Mouse (Mus musculus) midbrain, embryonic 15.5 days (tissue): ENCODE measurements around the gene Doxl2. TPM values are rescaled to one million over a fixed set of nuclear protein-coding genes. Genes with fewer than 3 reads are reported as not detected.

Experiments used
- ATAC-seq: fragments of 200-750 bp; cut with Nextera tagmentation; replicated peaks from 2 replicates; pipeline ENCODE4 v1.8.0; 2017; ENCODE audit warnings: moderate TSS enrichment
- H3K27ac ChIP-seq: fragments of 300-500 bp; sonication (generic); 2 replicates; pipeline ENCODE4 v1.5.1; 2015; ENCODE audit warnings: mild to moderate bottlenecking, inconsistent platforms
- H3K27me3 ChIP-seq: fragments of 300-500 bp; sonication (generic); replicated peaks from 2 replicates; pipeline ENCODE4 v1.6.1; 2015; ENCODE audit warnings: inconsistent platforms
- H3K36me3 ChIP-seq: fragments of 300-500 bp; sonication (generic); replicated peaks from 2 replicates; pipeline ENCODE4 v1.6.1; 2015; ENCODE audit warnings: inconsistent platforms
- H3K4me1 ChIP-seq: fragments of 300-500 bp; sonication (generic); 2 replicates; pipeline ENCODE4 v1.6.1; 2015; ENCODE audit warnings: inconsistent platforms
- H3K4me2 ChIP-seq: fragments of 300-500 bp; sonication (generic); 2 replicates; pipeline ENCODE4 v1.6.1; 2015; ENCODE audit warnings: inconsistent platforms, mild to moderate bottlenecking, moderate library complexity
- H3K4me3 ChIP-seq: fragments of 300-500 bp; sonication (generic); 2 replicates; pipeline ENCODE4 v1.5.1; 2015; ENCODE audit warnings: mild to moderate bottlenecking, inconsistent platforms
- H3K9ac ChIP-seq: fragments of 300-500 bp; sonication (generic); 2 replicates; pipeline ENCODE4 v1.6.1; 2015; ENCODE audit warnings: mild to moderate bottlenecking, inconsistent platforms
- H3K9me3 ChIP-seq: fragments of 300-500 bp; sonication (generic); 2 replicates; pipeline ENCODE4 v1.6.1; 2016; ENCODE audit warnings: inconsistent platforms
- WGBS: fragments of 180-500 bp; shearing (Covaris S2); methylation state at CpG from one replicate; pipeline ENCODE4 v1.1.7; 2015; ENCODE audit warnings: mixed read lengths; 5-methylcytosine and 5-hydroxymethylcytosine counted together
- polyA plus RNA-seq: library from polyadenylated mRNA; unstranded; fragments of >200 nt; fragmentation: Nextera tagmentation; extraction: Ambion mirVana; gene quantifications from 2 replicates; pipeline ENCODE4 v1.2.1, GENCODE M21; 2015

Doxl2 gene
- polyA plus RNA-seq, 1 experiment from 2014 or later = not detected

DNA sequence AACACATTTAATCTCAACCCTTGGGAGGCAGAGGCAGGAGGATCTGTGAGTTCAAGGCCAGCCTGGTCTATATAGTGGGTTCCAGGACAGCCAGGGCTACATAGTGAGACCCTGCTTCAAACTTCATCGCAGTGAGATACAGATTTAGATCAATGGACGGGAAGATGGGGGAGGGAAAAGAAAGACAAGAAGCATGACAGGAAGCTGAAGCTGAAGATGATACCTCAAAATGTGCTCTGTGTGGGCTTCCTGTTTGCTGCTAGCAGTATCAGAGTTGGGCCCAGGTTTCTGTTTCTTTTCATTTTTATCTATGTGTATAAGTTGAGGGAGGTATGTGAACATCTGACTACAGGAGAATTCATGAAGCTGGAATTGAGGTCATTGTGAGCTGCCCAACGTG, 38.7 kb downstream of the Doxl2 start:
- ATAC-seq = no peak
- Histone ChIP-seq H3K36me3 (no peaks in the 10 kb centered on the region), H3K27me3 (no peaks in the 10 kb centered on the region), H3K9me3 (no peaks in the 10 kb centered on the region), H3K4me1 (peaks cover 6% of the 10 kb centered on the region), H3K4me2 (no peak overlapping the region), H3K9ac (no peak overlapping the region), H3K27ac (no peak overlapping the region), H3K4me3 (no peak overlapping the region)
- 86% methylated on average over 3 of the region's 3 CpGs for WGBS

DNA sequence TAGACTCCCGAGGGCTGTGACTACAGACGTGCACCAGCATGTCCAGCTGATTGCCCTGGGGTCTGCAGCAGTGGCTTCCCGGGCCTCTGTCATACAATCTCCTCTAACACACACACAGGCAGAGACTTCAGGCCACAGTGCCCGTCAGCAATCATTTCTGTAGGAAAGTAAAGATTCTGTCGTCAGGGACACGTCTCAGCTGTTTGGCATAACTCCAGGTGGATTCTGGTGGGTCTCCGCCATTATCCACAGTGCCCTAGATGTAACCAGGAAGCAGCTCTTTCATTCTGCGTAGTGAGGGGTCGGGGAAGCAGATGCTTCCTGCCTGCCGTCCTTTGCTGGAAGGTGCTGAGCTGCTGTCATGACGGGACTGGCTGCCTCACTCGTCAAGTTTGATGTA, 42.4 kb downstream of the Doxl2 start:
- no peaks in the 10 kb centered on the region for H3K36me3 ChIP-seq
- no peak overlapping the region for H3K9ac ChIP-seq
- 64% methylated on average over 12 of the region's 12 CpGs for WGBS

DNA sequence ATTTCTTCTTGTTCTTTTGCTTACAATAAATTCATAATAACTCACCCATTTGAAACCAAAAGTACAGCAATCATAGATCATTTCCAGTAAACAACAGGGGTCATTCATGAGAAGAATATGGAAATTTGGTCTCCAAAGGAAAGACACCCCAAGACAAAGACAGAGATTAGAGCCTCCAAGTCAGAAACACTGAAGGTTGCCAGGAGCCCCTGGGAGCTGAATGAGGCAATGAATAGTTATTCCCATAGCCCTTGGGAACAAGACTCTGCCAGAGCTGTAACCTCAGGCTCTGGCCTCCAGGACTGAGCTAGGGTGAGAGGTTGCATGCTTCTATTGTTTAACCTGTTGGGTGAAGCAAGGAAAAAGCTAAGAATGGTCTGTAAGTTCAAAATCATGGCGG, 44.6 kb downstream of the Doxl2 start:
- H3K9me3 ChIP-seq = no peaks in the 10 kb centered on the region
- H3K27me3 ChIP-seq = no peaks in the 10 kb centered on the region
- H3K27ac ChIP-seq = no peak overlapping the region
- no peaks in the 10 kb centered on the region for H3K36me3 ChIP-seq
- no peak overlapping the region for H3K4me2 ChIP-seq
- no peak for ATAC-seq
- H3K9ac ChIP-seq = no peak overlapping the region
- no peak overlapping the region for H3K4me3 ChIP-seq
- 83% methylated on average over 1 of the region's 1 CpGs for WGBS
- no peaks in the 10 kb centered on the region for H3K4me1 ChIP-seq

More for the DNA sequence above, 42.4 kb downstream of the Doxl2 start:
- Histone ChIP-seq H3K4me1 (no peaks in the 10 kb centered on the region), H3K4me3 (no peak overlapping the region), H3K9me3 (no peaks in the 10 kb centered on the region), H3K4me2 (no peak overlapping the region), H3K27ac (no peak overlapping the region), H3K27me3 (no peaks in the 10 kb centered on the region)
- ATAC-seq = no peak

DNA sequence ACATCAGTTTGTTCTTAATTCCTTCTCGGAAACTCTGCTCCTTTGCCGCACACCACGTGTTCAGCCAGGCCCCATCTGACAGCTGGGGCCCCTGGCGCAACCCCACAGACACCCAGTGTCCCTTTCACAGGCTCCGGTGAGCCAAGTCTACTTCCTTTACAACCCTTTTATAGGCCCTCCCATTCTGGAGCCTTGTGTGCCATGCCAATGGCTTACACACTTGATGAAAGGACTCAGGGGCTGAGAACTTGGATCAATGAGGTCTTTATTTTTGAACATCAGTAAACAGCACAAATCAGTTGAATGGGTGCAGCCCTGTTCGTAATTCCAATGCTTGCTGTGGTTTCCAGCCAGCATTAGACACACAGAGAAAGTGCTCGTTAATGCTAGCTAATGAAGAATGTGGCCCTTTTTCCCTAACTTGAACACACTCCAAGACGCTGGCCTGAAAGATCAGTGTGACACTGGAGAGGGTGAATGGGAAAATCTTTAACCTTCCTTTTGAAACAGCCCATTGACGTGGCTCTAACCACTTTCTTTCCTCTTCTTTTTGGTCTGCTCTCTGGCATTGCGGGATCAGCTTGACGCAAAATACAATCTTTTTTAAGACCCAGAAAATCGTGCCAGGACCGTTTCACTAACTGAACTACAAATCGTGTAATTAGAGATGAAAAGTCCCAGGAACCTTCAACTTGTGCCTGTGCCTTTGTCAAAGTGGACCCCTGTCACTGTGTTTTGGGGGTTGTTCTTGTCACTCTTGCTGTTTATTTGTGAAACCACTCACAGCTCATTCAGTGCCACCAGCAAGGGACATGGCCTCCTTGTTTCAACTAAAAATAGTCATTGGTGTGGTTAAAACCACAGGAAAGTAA, 46.6 kb downstream of the Doxl2 start:
- Histone ChIP-seq H3K27me3 (no peaks in the 10 kb centered on the region), H3K9ac (no peak overlapping the region), H3K4me1 (no peaks in the 10 kb centered on the region), H3K4me3 (no peak overlapping the region), H3K4me2 (no peak overlapping the region), H3K27ac (no peak overlapping the region), H3K36me3 (no peaks in the 10 kb centered on the region), H3K9me3 (no peaks in the 10 kb centered on the region)
- WGBS = 51% methylated on average over 14 of the region's 14 CpGs
- ATAC-seq = peak; percentile 85

DNA sequence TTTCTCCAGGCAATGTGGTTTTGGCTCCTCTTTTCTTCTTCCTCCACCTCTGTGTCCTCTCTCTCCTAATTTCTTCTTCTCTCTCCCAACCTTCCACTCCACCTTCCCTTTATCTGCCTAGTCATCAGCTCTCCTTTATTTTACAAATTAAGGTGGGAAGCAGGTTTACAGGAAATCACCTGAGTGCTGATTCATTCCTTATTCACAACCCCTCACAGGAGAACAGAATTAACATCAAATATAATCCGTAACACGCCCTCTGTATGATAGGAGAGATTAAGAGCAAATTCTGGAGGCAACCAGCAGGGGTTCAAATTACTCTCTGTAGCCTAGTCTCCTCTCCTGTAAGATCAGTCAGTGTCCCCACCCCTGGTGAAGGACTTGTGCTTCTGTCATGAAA, 47.6 kb downstream of the Doxl2 start:
- no peak for ATAC-seq
- no peaks in the 10 kb centered on the region for H3K9me3 ChIP-seq
- 79% methylated on average over 2 of the region's 2 CpGs for WGBS
- H3K4me3 ChIP-seq = no peak overlapping the region
- no peaks in the 10 kb centered on the region for H3K4me1 ChIP-seq
- no peak overlapping the region for H3K4me2 ChIP-seq
- H3K27me3 ChIP-seq = no peaks in the 10 kb centered on the region
- no peak overlapping the region for H3K9ac ChIP-seq
- no peak overlapping the region for H3K27ac ChIP-seq
- H3K36me3 ChIP-seq = no peaks in the 10 kb centered on the region

GRCm38 (mm10) chr6:49023315-49023714, 48.6 kb downstream of the Doxl2 start:
- Histone ChIP-seq H3K27ac (no peak overlapping the region), H3K36me3 (no peaks in the 10 kb centered on the region), H3K4me2 (no peak overlapping the region), H3K4me3 (no peak overlapping the region), H3K9me3 (no peaks in the 10 kb centered on the region), H3K27me3 (no peaks in the 10 kb centered on the region), H3K4me1 (no peaks in the 10 kb centered on the region), H3K9ac (no peak overlapping the region)
- ATAC-seq = no peak
- WGBS = 86% methylated on average over 10 of the region's 10 CpGs

DNA sequence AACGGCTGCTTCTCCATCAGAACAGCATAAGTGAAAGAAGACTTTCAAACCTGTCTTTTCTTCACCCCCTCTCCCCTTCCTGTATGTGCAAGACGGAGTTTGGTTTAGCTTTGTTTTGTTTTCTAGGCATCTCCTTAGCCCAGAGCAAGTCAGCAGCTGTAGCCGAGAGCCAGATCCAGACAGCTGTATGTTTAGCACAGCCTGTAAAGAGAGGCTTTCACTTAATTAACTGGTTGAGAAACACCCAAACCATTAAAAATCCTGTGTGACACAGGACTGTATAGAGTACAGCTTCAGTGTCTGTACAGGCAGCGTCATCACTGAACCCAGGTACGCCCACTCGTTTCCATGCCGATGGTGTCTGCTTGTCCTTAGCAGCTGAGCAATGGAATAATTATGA, 50.5 kb downstream of the Doxl2 start:
- no peak overlapping the region for H3K4me3 ChIP-seq
- H3K9ac ChIP-seq = no peak overlapping the region
- no peak overlapping the region for H3K27ac ChIP-seq
- H3K9me3 ChIP-seq = no peaks in the 10 kb centered on the region
- H3K4me1 ChIP-seq = no peaks in the 10 kb centered on the region
- WGBS = 83% methylated on average over 7 of the region's 7 CpGs
- H3K27me3 ChIP-seq = no peaks in the 10 kb centered on the region
- ATAC-seq = no peak
- H3K4me2 ChIP-seq = no peak overlapping the region
- H3K36me3 ChIP-seq = no peaks in the 10 kb centered on the region

GRCm38 (mm10) chr6:49026496-49026895, 51.7 kb downstream of the Doxl2 start:
- H3K27ac ChIP-seq = no peak overlapping the region

DNA sequence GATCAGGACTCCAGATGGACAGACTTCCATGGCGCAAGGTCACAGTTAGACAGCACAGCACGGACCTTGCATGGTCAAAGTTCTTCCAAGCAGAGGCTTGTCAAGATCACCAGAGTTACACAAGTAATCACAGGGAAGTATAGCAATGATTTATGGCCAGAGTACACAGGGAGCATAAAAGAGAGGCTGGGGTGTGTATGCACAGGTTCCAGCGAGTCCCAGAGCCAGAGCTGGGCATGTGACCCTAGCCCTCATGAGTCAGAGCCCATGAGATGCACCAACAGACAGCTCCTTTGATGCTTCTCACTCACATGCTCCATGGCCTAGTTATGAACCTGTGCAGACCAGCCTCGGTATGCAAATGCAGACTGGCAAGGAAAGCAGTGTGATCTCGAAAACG, 53.3 kb downstream of the Doxl2 start:
- Histone ChIP-seq H3K27ac (no peak overlapping the region), H3K4me3 (no peak overlapping the region), H3K9me3 (no peaks in the 10 kb centered on the region), H3K4me2 (no peak overlapping the region), H3K27me3 (no peaks in the 10 kb centered on the region), H3K4me1 (no peaks in the 10 kb centered on the region), H3K36me3 (no peaks in the 10 kb centered on the region), H3K9ac (no peak overlapping the region)
- WGBS = 91% methylated on average over 6 of the region's 6 CpGs
- no peak for ATAC-seq

More at GRCm38 (mm10) chr6:49026496-49026895, 51.7 kb downstream of the Doxl2 start:
- H3K4me1 ChIP-seq = no peaks in the 10 kb centered on the region
- WGBS = 88% methylated on average over 5 of the region's 5 CpGs
- H3K4me2 ChIP-seq = no peak overlapping the region
- H3K27me3 ChIP-seq = no peaks in the 10 kb centered on the region
- ATAC-seq = no peak
- H3K4me3 ChIP-seq = no peak overlapping the region
- H3K36me3 ChIP-seq = no peaks in the 10 kb centered on the region
- no peaks in the 10 kb centered on the region for H3K9me3 ChIP-seq
- no peak overlapping the region for H3K9ac ChIP-seq

Other genes with a start within 250 kb of the Doxl2 start
- gene Gimap1, start 235.9 kb upstream of the Doxl2 start, polyA plus RNA-seq = 4.8 and 5.8 TPM in 2 replicates
- gene Gimap5, start 228.8 kb upstream of the Doxl2 start, polyA plus RNA-seq = 0.71 and 1.6 TPM in 2 replicates
- gene Gimap3, start 204.1 kb upstream of the Doxl2 start, polyA plus RNA-seq = not detected in 2 replicates
- gene Tmem176a, start 134.0 kb upstream of the Doxl2 start, polyA plus RNA-seq = 15.0 and 16.1 TPM in 2 replicates
- gene Tmem176b, start 133.5 kb upstream of the Doxl2 start, polyA plus RNA-seq = 110 and 122 TPM in 2 replicates
- gene Aoc1, start 102.1 kb upstream of the Doxl2 start, polyA plus RNA-seq = not detected in 2 replicates
- not detected in 2 replicates for gene 1600015I10Rik, start 45.1 kb upstream of the Doxl2 start, polyA plus RNA-seq
- gene Svs1, start 11.9 kb downstream of the Doxl2 start, polyA plus RNA-seq = not detected in 2 replicates
- 0.36 and 0.74 TPM in 2 replicates for gene Gpnmb, start 61.6 kb downstream of the Doxl2 start, polyA plus RNA-seq
- gene Malsu1, start 98.8 kb downstream of the Doxl2 start, polyA plus RNA-seq = 54.2 and 58.6 TPM in 2 replicates
- gene Igf2bp3, start 240.0 kb downstream of the Doxl2 start, polyA plus RNA-seq = 25.2 and 26.9 TPM in 2 replicates